Mouse (Mus musculus): ENCODE results near the gene Gja3. TPM values are rescaled to one million over a fixed set of nuclear protein-coding genes. Genes with fewer than 3 reads are reported as not detected.
"Not testable (repeated sequence)": the region's sequence is repeated elsewhere in the genome, so short reads cannot be mapped to it uniquely, and the experiment has no call there.

Gene Gja3
- polyA plus RNA-seq, 1 experiment: not detected

GRCm38 (mm10) chr14:57060052-57060451 lies 2.2 kb upstream of the Gja3 start:
- not testable (repeated sequence) for H3K4me3 ChIP-seq (replicated peaks; ENCODE audit: control insufficient read depth, low read depth, low read length); H3K27ac ChIP-seq (ENCODE audit: control insufficient read depth, insufficient read depth, low read depth, low read length, poor library complexity); H3K4me1 ChIP-seq (ENCODE audit: control insufficient read depth, insufficient read depth, low read length)
- peak; percentile 24; the same call in 1 of the 2 replicates for TF ChIP-seq CTCF (IDR thresholded peaks at IDR 0.05; ENCODE audit: control insufficient read depth, insufficient read depth, low read length)
- 0% methylated on average over 1 of the region's 1 CpGs for WGBS

DNA sequence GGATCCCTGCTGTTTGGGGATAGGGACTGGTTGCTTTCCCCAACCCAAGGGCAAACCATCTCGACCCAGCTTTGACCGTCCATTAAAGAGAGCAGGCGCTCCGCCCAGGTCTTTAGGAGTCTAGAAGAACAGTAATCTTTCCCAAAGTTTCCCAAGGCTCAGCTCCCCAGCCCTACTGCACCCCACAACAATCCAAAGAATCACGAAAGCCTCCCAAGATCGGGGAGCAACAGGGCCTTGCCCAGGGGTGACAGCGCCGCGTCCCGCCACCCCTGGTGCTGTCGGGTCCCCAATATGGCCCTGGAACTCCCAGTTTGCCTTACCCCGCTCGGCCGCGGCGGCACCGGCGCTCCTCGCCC lies 717 bp downstream of the Gja3 start:
- no peaks in the 10 kb centered on the region for H3K4me1 ChIP-seq (ENCODE audit: control insufficient read depth, insufficient read depth, low read length)
- H3K4me3 ChIP-seq (replicated peaks; ENCODE audit: control insufficient read depth, low read depth, low read length): no peak overlapping the region
- no peak for TF ChIP-seq CTCF (IDR thresholded peaks at IDR 0.05; ENCODE audit: control insufficient read depth, insufficient read depth, low read length)
- no peak for TF ChIP-seq POLR2A (IDR thresholded peaks at IDR 0.05; ENCODE audit: borderline replicate concordance, control insufficient read depth, low read depth, low read length)
- 11% methylated on average over 19 of the region's 19 CpGs for WGBS
- no peak overlapping the region for H3K27ac ChIP-seq (ENCODE audit: control insufficient read depth, insufficient read depth, low read depth, low read length, poor library complexity)

GRCm38 (mm10) chr14:57052713-57053112 lies 5.2 kb downstream of the Gja3 start:
- H3K27ac ChIP-seq (ENCODE audit: control insufficient read depth, insufficient read depth, low read depth, low read length, poor library complexity): no peak overlapping the region
- 63% methylated on average over 6 of the region's 6 CpGs for WGBS
- TF ChIP-seq CTCF (IDR thresholded peaks at IDR 0.05; ENCODE audit: control insufficient read depth, insufficient read depth, low read length) (no peak), POLR2A (IDR thresholded peaks at IDR 0.05; ENCODE audit: borderline replicate concordance, control insufficient read depth, low read depth, low read length) (no peak)
- no peaks in the 10 kb centered on the region for H3K4me1 ChIP-seq (ENCODE audit: control insufficient read depth, insufficient read depth, low read length)
- H3K4me3 ChIP-seq (replicated peaks; ENCODE audit: control insufficient read depth, low read depth, low read length): no peak overlapping the region

- TF ChIP-seq CTCF (IDR thresholded peaks at IDR 0.05; ENCODE audit: control insufficient read depth, insufficient read depth, low read length): no peak
- TF ChIP-seq POLR2A (IDR thresholded peaks at IDR 0.05; ENCODE audit: borderline replicate concordance, control insufficient read depth, low read depth, low read length): no peak
- no peaks in the 10 kb centered on the region for H3K4me1 ChIP-seq (ENCODE audit: control insufficient read depth, insufficient read depth, low read length)
- WGBS: 85% methylated on average over 6 of the region's 6 CpGs
Observed at GRCm38 (mm10) chr14:57043863-57044262, 14.0 kb downstream of the Gja3 start.

GRCm38 (mm10) chr14:57041439-57041838 lies 16.5 kb downstream of the Gja3 start:
- Histone ChIP-seq H3K4me3 (replicated peaks; ENCODE audit: control insufficient read depth, low read depth, low read length) (no peak overlapping the region), H3K27ac (ENCODE audit: control insufficient read depth, insufficient read depth, low read depth, low read length, poor library complexity) (no peak overlapping the region), H3K4me1 (ENCODE audit: control insufficient read depth, insufficient read depth, low read length) (no peaks in the 10 kb centered on the region)
- TF ChIP-seq POLR2A (IDR thresholded peaks at IDR 0.05; ENCODE audit: borderline replicate concordance, control insufficient read depth, low read depth, low read length): no peak
- no peak for TF ChIP-seq CTCF (IDR thresholded peaks at IDR 0.05; ENCODE audit: control insufficient read depth, insufficient read depth, low read length)
- WGBS: 73% methylated on average over 1 of the region's 1 CpGs

More at GRCm38 (mm10) chr14:57043863-57044262, 14.0 kb downstream of the Gja3 start:
- Histone ChIP-seq H3K27ac (ENCODE audit: control insufficient read depth, insufficient read depth, low read depth, low read length, poor library complexity) (no peak overlapping the region), H3K4me3 (replicated peaks; ENCODE audit: control insufficient read depth, low read depth, low read length) (no peak overlapping the region)

- Histone ChIP-seq H3K27ac (ENCODE audit: control insufficient read depth, insufficient read depth, low read depth, low read length, poor library complexity) (no peak overlapping the region), H3K4me1 (ENCODE audit: control insufficient read depth, insufficient read depth, low read length) (no peaks in the 10 kb centered on the region), H3K4me3 (replicated peaks; ENCODE audit: control insufficient read depth, low read depth, low read length) (no peak overlapping the region)
- 81% methylated on average over 6 of the region's 6 CpGs for whole genome bisulfite sequencing
- TF ChIP-seq POLR2A (IDR thresholded peaks at IDR 0.05; ENCODE audit: borderline replicate concordance, control insufficient read depth, low read depth, low read length) (no peak), CTCF (IDR thresholded peaks at IDR 0.05; ENCODE audit: control insufficient read depth, insufficient read depth, low read length) (no peak)
Observed at GRCm38 (mm10) chr14:57034926-57035498, 22.9 kb downstream of the Gja3 start.

- H3K4me3 ChIP-seq (replicated peaks; ENCODE audit: control insufficient read depth, low read depth, low read length): no peak overlapping the region
- no peak overlapping the region for H3K27ac ChIP-seq (ENCODE audit: control insufficient read depth, insufficient read depth, low read depth, low read length, poor library complexity)
- no peak for TF ChIP-seq POLR2A (IDR thresholded peaks at IDR 0.05; ENCODE audit: borderline replicate concordance, control insufficient read depth, low read depth, low read length)
- TF ChIP-seq CTCF (IDR thresholded peaks at IDR 0.05; ENCODE audit: control insufficient read depth, insufficient read depth, low read length): no peak
- WGBS: 75% methylated on average over 9 of the region's 9 CpGs
- no peaks in the 10 kb centered on the region for H3K4me1 ChIP-seq (ENCODE audit: control insufficient read depth, insufficient read depth, low read length)
Observed at GRCm38 (mm10) chr14:57034135-57034534, 23.8 kb downstream of the Gja3 start.

- Histone ChIP-seq H3K4me3 (replicated peaks; ENCODE audit: control insufficient read depth, low read depth, low read length) (no peak overlapping the region), H3K4me1 (ENCODE audit: control insufficient read depth, insufficient read depth, low read length) (no peaks in the 10 kb centered on the region), H3K27ac (ENCODE audit: control insufficient read depth, insufficient read depth, low read depth, low read length, poor library complexity) (no peak overlapping the region)
- 35% methylated on average over 3 of the region's 3 CpGs for WGBS
- TF ChIP-seq CTCF (IDR thresholded peaks at IDR 0.05; ENCODE audit: control insufficient read depth, insufficient read depth, low read length) (no peak), POLR2A (IDR thresholded peaks at IDR 0.05; ENCODE audit: borderline replicate concordance, control insufficient read depth, low read depth, low read length) (no peak)
Observed at GRCm38 (mm10) chr14:57032850-57033249, 25.1 kb downstream of the Gja3 start.

DNA sequence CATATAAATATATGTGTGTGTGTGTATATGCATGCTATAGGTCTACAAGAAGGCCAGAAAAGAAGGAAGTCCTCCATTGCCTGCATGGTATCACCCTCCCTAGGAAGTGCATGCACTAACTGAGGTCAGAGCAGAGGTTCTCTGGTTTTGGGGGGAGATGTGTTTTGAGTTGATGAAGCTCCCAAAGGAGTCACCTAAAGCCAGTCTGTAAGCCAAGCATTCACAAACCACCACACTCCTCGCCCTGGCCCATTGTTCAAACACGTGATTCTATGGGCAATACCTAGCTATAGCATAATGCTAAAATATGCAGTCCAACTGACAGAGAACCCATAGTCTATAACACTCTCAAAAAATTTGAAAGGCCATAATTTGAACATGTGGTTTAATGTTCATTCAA lies 39.5 kb downstream of the Gja3 start:
- Histone ChIP-seq H3K27ac (ENCODE audit: control insufficient read depth, insufficient read depth, low read depth, low read length, poor library complexity) (no peak overlapping the region), H3K4me1 (ENCODE audit: control insufficient read depth, insufficient read depth, low read length) (no peaks in the 10 kb centered on the region), H3K4me3 (replicated peaks; ENCODE audit: control insufficient read depth, low read depth, low read length) (no peak overlapping the region)
- TF ChIP-seq POLR2A (IDR thresholded peaks at IDR 0.05; ENCODE audit: borderline replicate concordance, control insufficient read depth, low read depth, low read length) (no peak), CTCF (IDR thresholded peaks at IDR 0.05; ENCODE audit: control insufficient read depth, insufficient read depth, low read length) (no peak)
- 76% methylated on average over 2 of the region's 2 CpGs for WGBS

GRCm38 (mm10) chr14:57016806-57017205 lies 41.1 kb downstream of the Gja3 start:
- H3K27ac ChIP-seq (ENCODE audit: control insufficient read depth, insufficient read depth, low read depth, low read length, poor library complexity); H3K4me3 ChIP-seq (replicated peaks; ENCODE audit: control insufficient read depth, low read depth, low read length); H3K4me1 ChIP-seq (ENCODE audit: control insufficient read depth, insufficient read depth, low read length): not testable (repeated sequence)
